Mouse (Mus musculus) CH12.LX (cell line): ENCODE data around the gene Igfbp2. TPM values are rescaled to one million over a fixed set of nuclear protein-coding genes. Genes with fewer than 3 reads are reported as not detected.

Experiments
- DNase-seq: peaks from one replicate; pipeline ENCODE4 v3.0.0-alpha.2; 2013; ENCODE audit errors: extremely low read depth
- H3K27ac ChIP-seq: 2 replicates; pipeline ENCODE4 v1.5.1; 2012; ENCODE audit warnings: low read depth, mild to moderate bottlenecking, control low read depth, moderate library complexity; ENCODE audit not compliant: insufficient read depth
- H3K27me3 ChIP-seq: replicated peaks from 2 replicates; pipeline ENCODE3; 2012; ENCODE audit warnings: inconsistent platforms
- H3K36me3 ChIP-seq, 2 experiments: replicated peaks in 1 of 2; 2 replicates each; pipeline versions ENCODE3 to v1.6.1; 2012; ENCODE audit warnings: inconsistent platforms in 1 of 2, low read length in 1 of 2, mild to moderate bottlenecking in 1 of 2, mixed read lengths in 1 of 2, moderate library complexity in 1 of 2; ENCODE audit not compliant: control insufficient read depth in 1 of 2, insufficient read depth in 1 of 2
- H3K4me1 ChIP-seq, 2 experiments: 2 replicates each; pipeline ENCODE4 v1.6.1; 2012; ENCODE audit warnings: inconsistent platforms in 1 of 2, moderate library complexity in 1 of 2; ENCODE audit not compliant: insufficient read depth in 2 of 2, control insufficient read depth in 1 of 2
- H3K4me2 ChIP-seq: 2 replicates; pipeline ENCODE4 v1.6.1; 2012; ENCODE audit warnings: low read depth, mild to moderate bottlenecking, control low read depth; ENCODE audit not compliant: poor library complexity, insufficient read depth, severe bottlenecking
- H3K4me3 ChIP-seq, 3 experiments: fragments of 150-350 bp in 1 of 3; sonication (generic) in 1 of 3; replicated peaks in 1 of 3; 2 replicates each; pipeline versions ENCODE3 to v1.5.1; 2011 to 2012; ENCODE audit warnings: low read depth in 2 of 3, low read length in 2 of 3, mild to moderate bottlenecking in 2 of 3, moderate library complexity in 2 of 3, control low read depth in 1 of 3, improper control_type of control experiment in 1 of 3, inconsistent platforms in 1 of 3, mixed read lengths in 1 of 3; ENCODE audit not compliant: poor library complexity in 1 of 3
- H3K79me2 ChIP-seq: replicated peaks from 2 replicates; pipeline ENCODE4 v1.6.1; 2012; ENCODE audit warnings: mild to moderate bottlenecking, moderate library complexity; ENCODE audit not compliant: control insufficient read depth, poor library complexity, insufficient read depth, severe bottlenecking; ENCODE audit errors: extremely low read depth
- H3K9ac ChIP-seq: 2 replicates; pipeline ENCODE4 v1.6.1; 2012; ENCODE audit warnings: low read depth, mild to moderate bottlenecking, control low read depth, moderate library complexity; ENCODE audit not compliant: insufficient read depth
- H3K9me3 ChIP-seq: replicated peaks from 2 replicates; pipeline ENCODE3; 2012; ENCODE audit warnings: low read length, inconsistent platforms, mixed read lengths
- CHD1 ChIP-seq: IDR thresholded peaks from 2 replicates; pipeline ENCODE4 v1.6.1; 2012; ENCODE audit warnings: low read depth, low read length, improper control_type of control experiment, inconsistent platforms
- CHD2 ChIP-seq: IDR thresholded peaks from 2 replicates; pipeline ENCODE4 v1.6.1; 2011; ENCODE audit warnings: low read length, improper control_type of control experiment
- CTCF ChIP-seq, 2 experiments: IDR thresholded peaks in 1 of 2; conservative IDR thresholded peaks in 1 of 2; 2 replicates each; pipeline ENCODE4 v1.5.1; 2011 to 2012; ENCODE audit warnings: low read depth in 2 of 2, low read length in 2 of 2, improper control_type of control experiment in 1 of 2, inconsistent platforms in 1 of 2, mild to moderate bottlenecking in 1 of 2, moderate library complexity in 1 of 2
- E2F4 ChIP-seq: IDR thresholded peaks from 2 replicates; pipeline ENCODE4 v1.6.1; 2011; ENCODE audit warnings: low read depth, low read length, improper control_type of control experiment; ENCODE audit not compliant: insufficient replicate concordance
- ELF1 ChIP-seq: IDR thresholded peaks from 2 replicates; pipeline ENCODE4 v1.6.1; 2014; ENCODE audit warnings: low read depth, mild to moderate bottlenecking, inconsistent platforms, low read length, improper control_type of control experiment
- EP300 ChIP-seq: IDR thresholded peaks from 2 replicates; pipeline ENCODE4 v1.6.1; 2011; ENCODE audit warnings: low read length, improper control_type of control experiment
- ETS1 ChIP-seq: conservative IDR thresholded peaks from 2 replicates; pipeline ENCODE4 v1.6.1; 2012; ENCODE audit warnings: low read depth, mild to moderate bottlenecking, inconsistent platforms, low read length, improper control_type of control experiment, moderate library complexity
- GABPA ChIP-seq: IDR thresholded peaks from 2 replicates; pipeline ENCODE4 v1.6.1; 2012; ENCODE audit warnings: low read depth, low read length, improper control_type of control experiment, inconsistent platforms; ENCODE audit not compliant: insufficient replicate concordance
- HCFC1 ChIP-seq: IDR thresholded peaks from 2 replicates; pipeline ENCODE4 v1.6.1; 2012; ENCODE audit warnings: low read depth, mild to moderate bottlenecking, inconsistent platforms, low read length, improper control_type of control experiment
- IRF4 ChIP-seq: IDR thresholded peaks from 2 replicates; pipeline ENCODE4 v1.6.1; 2014; ENCODE audit warnings: low read depth, mild to moderate bottlenecking, inconsistent platforms, low read length, improper control_type of control experiment
- JUN ChIP-seq: IDR thresholded peaks from 2 replicates; pipeline ENCODE4 v1.6.1; 2011; ENCODE audit warnings: low read depth, mild to moderate bottlenecking, low read length, improper control_type of control experiment, moderate library complexity; ENCODE audit not compliant: insufficient read depth
- JUND ChIP-seq: conservative IDR thresholded peaks from 2 replicates; pipeline ENCODE4 v1.6.1; 2011; ENCODE audit warnings: low read depth, low read length, improper control_type of control experiment
- KAT2A ChIP-seq: IDR thresholded peaks from 2 replicates; pipeline ENCODE4 v1.6.1; 2012; ENCODE audit warnings: low read length, improper control_type of control experiment, inconsistent platforms; ENCODE audit not compliant: insufficient replicate concordance
- MAFK ChIP-seq: IDR thresholded peaks from 2 replicates; pipeline ENCODE4 v1.6.1; 2011; ENCODE audit warnings: low read length, improper control_type of control experiment; ENCODE audit not compliant: insufficient replicate concordance
- MAX ChIP-seq: IDR thresholded peaks from 2 replicates; pipeline ENCODE4 v1.6.1; 2011; ENCODE audit warnings: low read length, improper control_type of control experiment
- MAZ ChIP-seq: IDR thresholded peaks from 2 replicates; pipeline ENCODE4 v1.6.1; 2012; ENCODE audit warnings: low read depth, mild to moderate bottlenecking, inconsistent platforms, low read length, improper control_type of control experiment, moderate library complexity
- MXI1 ChIP-seq: IDR thresholded peaks from 2 replicates; pipeline ENCODE4 v1.6.1; 2011; ENCODE audit warnings: mild to moderate bottlenecking, low read depth, low read length, improper control_type of control experiment
- MYC ChIP-seq: IDR thresholded peaks from 2 replicates; pipeline ENCODE4 v1.6.1; 2011; ENCODE audit warnings: low read depth, mild to moderate bottlenecking, improper control_type of control experiment, low read length
- NELFE ChIP-seq: IDR thresholded peaks from 2 replicates; pipeline ENCODE4 v1.6.1; 2011; ENCODE audit warnings: low read depth, low read length, improper control_type of control experiment
- PAX5 ChIP-seq: IDR thresholded peaks from 2 replicates; pipeline ENCODE4 v1.6.1; 2012; ENCODE audit warnings: low read length, inconsistent platforms, mixed read lengths
- POLR2A ChIP-seq: IDR thresholded peaks from 2 replicates; pipeline ENCODE4 v1.6.1; 2011; ENCODE audit warnings: low read depth, mild to moderate bottlenecking, improper control_type of control experiment, low read length
- POLR2AphosphoS2 ChIP-seq: IDR thresholded peaks from 2 replicates; pipeline ENCODE4 v1.6.1; 2011; ENCODE audit warnings: low read depth, low read length, improper control_type of control experiment
- RAD21 ChIP-seq: IDR thresholded peaks from 2 replicates; pipeline ENCODE4 v1.6.1; 2011; ENCODE audit warnings: low read depth, mild to moderate bottlenecking, low read length, improper control_type of control experiment, moderate library complexity
- RCOR1 ChIP-seq: conservative IDR thresholded peaks from 2 replicates; pipeline ENCODE4 v1.6.1; 2012; ENCODE audit warnings: low read depth, mild to moderate bottlenecking, inconsistent platforms, low read length, improper control_type of control experiment
- SIN3A ChIP-seq: IDR thresholded peaks from 2 replicates; pipeline ENCODE4 v1.6.1; 2012; ENCODE audit warnings: low read length, improper control_type of control experiment, inconsistent platforms
- SMC3 ChIP-seq: IDR thresholded peaks from 2 replicates; pipeline ENCODE4 v1.6.1; 2011; ENCODE audit warnings: low read depth, low read length, improper control_type of control experiment
- TCF12 ChIP-seq: IDR thresholded peaks from 2 replicates; pipeline ENCODE4 v1.6.1; 2014; ENCODE audit warnings: low read depth, mild to moderate bottlenecking, inconsistent platforms, low read length, improper control_type of control experiment
- UBTF ChIP-seq: IDR thresholded peaks from 2 replicates; pipeline ENCODE4 v1.6.1; 2012; ENCODE audit warnings: low read depth, mild to moderate bottlenecking, inconsistent platforms, low read length, improper control_type of control experiment, moderate library complexity
- USF1 ChIP-seq: IDR thresholded peaks from 2 replicates; pipeline ENCODE4 v1.6.1; 2014; ENCODE audit warnings: low read depth, mild to moderate bottlenecking, inconsistent platforms, low read length, improper control_type of control experiment
- USF2 ChIP-seq: conservative IDR thresholded peaks from 2 replicates; pipeline ENCODE4 v1.6.1; 2011; ENCODE audit warnings: low read depth, low read length, improper control_type of control experiment
- ZC3H11A ChIP-seq: IDR thresholded peaks from 2 replicates; pipeline ENCODE4 v1.6.1; 2012; ENCODE audit warnings: low read depth, mild to moderate bottlenecking, inconsistent platforms, low read length, improper control_type of control experiment
- ZKSCAN1 ChIP-seq: IDR thresholded peaks from 2 replicates; pipeline ENCODE4 v1.6.1; 2012; ENCODE audit warnings: low read depth, inconsistent platforms, low read length, improper control_type of control experiment, borderline replicate concordance
- ZMIZ1 ChIP-seq: IDR thresholded peaks from 2 replicates; pipeline ENCODE4 v1.6.1; 2012; ENCODE audit warnings: low read depth, mild to moderate bottlenecking, inconsistent platforms, low read length, improper control_type of control experiment
- ZNF384 ChIP-seq: IDR thresholded peaks from 2 replicates; pipeline ENCODE4 v1.6.1; 2012; ENCODE audit warnings: low read depth, low read length, improper control_type of control experiment, inconsistent platforms
- dilution Hi-C: fragments of 300-500 bp; cut with MboI; formaldehyde crosslinking; loops from 2 replicates; pipeline ENCODE4 v1.14.3; 2020; ENCODE audit warnings: low sequenced_read_pairs; ENCODE audit not compliant: extremely low pct_unique_long_range_greater_than_20kb, extremely low pct_ligation_motif_present
- in situ Hi-C: fragments of 300-500 bp; cut with MboI; formaldehyde crosslinking; loops from 3 replicates; pipeline ENCODE4 v1.14.3; 2019; ENCODE audit warnings: low sequenced_read_pairs, low pct_ligation_motif_present, low pct_unique_long_range_greater_than_20kb, mixed read lengths
- polyA plus RNA-seq: library from polyadenylated mRNA; unstranded; fragments of >175 nt; gene quantifications from 2 replicates; pipeline ENCODE4 v1.2.1, GENCODE M21; 2012; ENCODE audit warnings: low read depth; ENCODE audit not compliant: insufficient read length
- total RNA-seq, 2 experiments: library from RNA; depleted of rRNA; stranded (reverse); fragments of 300-350 nt in 1 of 2; fragments of >200 nt in 1 of 2; gene quantifications; 2 replicates each; pipeline ENCODE4 v1.2.3; 2012 to 2014

Igfbp2 gene
- total and polyA plus RNA-seq, 3 experiments, result 294 to 662 (median 350) TPM

GRCm38 (mm10) chr1:72842666-72843459 lies 18.6 kb downstream of the Igfbp2 start (continued):
- TF ChIP-seq ELF1 (peak; percentile 62), ZMIZ1 (no peak), RCOR1 (peak; percentile 72; the same call in 1 of the 2 replicates), USF2 (0 out of 2 replicates have a peak, but pooled peaks have one; percentile 17), POLR2AphosphoS2 (no peak), NELFE (no peak), MAZ (0 out of 2 replicates have a peak, but pooled peaks have one; percentile 11), SIN3A (peak; percentile 75), MAX (peak; percentile 83), JUN (peak; percentile 80), POLR2A (peak; percentile 59), HCFC1 (peak; percentile 35), USF1 (peak; percentile 41), ZKSCAN1 (no peak)

GRCm38 (mm10) chr1:72844675-72845074 lies 20.4 kb downstream of the Igfbp2 start:
- no peak overlapping the region for H3K9ac ChIP-seq
- H3K27ac ChIP-seq, result peak overlapping the region; percentile 36
- in situ Hi-C loops, result loop anchor here (5.0 to 25.0 kb wide), 3 partner anchors 127 to 540 kb away; partner anchors contain the start of gene Xrcc5
- no peaks in the 10 kb centered on the region for H3K9me3 ChIP-seq
- H3K79me2 ChIP-seq, result peaks cover 11% of the 10 kb centered on the region; the same call in 1 of the 2 replicates
- H3K4me1 ChIP-seq, result peaks cover 28 to 77% of the 10 kb centered on the region in 2 experiments
- no peaks in the 10 kb centered on the region for H3K27me3 ChIP-seq
- peaks cover 30 to 58% of the 10 kb centered on the region in 2 experiments for H3K36me3 ChIP-seq
- dilution Hi-C loops, result no loop called here
- H3K4me2 ChIP-seq, result no peak overlapping the region
- no peak overlapping the region for H3K4me3 ChIP-seq
- DNase-seq, result no peak
- TF ChIP-seq KAT2A, result no peak
- no peak for TF ChIP-seq MAFK
- TF ChIP-seq EP300, result peak; percentile 75
- TF ChIP-seq MXI1, result peak; percentile 64; the same call in 1 of the 2 replicates
- TF ChIP-seq SIN3A, result peak; percentile 62
- no peak for TF ChIP-seq USF1
- peak; percentile 52; the same call in 1 of the 2 replicates for TF ChIP-seq CHD2
- TF ChIP-seq NELFE, result no peak
- peak; percentile 37; the same call in 1 of the 2 replicates for TF ChIP-seq TCF12
- TF ChIP-seq MYC, result peak; percentile 92
- no peak for TF ChIP-seq SMC3
- TF ChIP-seq JUN, result peak; percentile 70
- peak; percentile 86 for TF ChIP-seq MAX
- TF ChIP-seq HCFC1, result no peak
- TF ChIP-seq ZKSCAN1, result no peak
- TF ChIP-seq ZC3H11A, result no peak
- TF ChIP-seq E2F4, result no peak
- no peak for TF ChIP-seq ZNF384
- no peak for TF ChIP-seq UBTF
- TF ChIP-seq ZMIZ1, result no peak
- TF ChIP-seq CTCF (conservative IDR thresholded peaks at IDR 0.05 in 1 of 2, IDR thresholded peaks at IDR 0.05 in 1 of 2; ENCODE audit: low read depth in 2 of 2, low read length in 2 of 2), result no peak
- TF ChIP-seq ETS1, result peak; percentile 31; the same call in 1 of the 2 replicates
- TF ChIP-seq JUND, result peak; percentile 90
- no peak for TF ChIP-seq RAD21
- TF ChIP-seq PAX5, result no peak
- TF ChIP-seq POLR2AphosphoS2, result no peak; the same call in 1 of the 2 replicates
- TF ChIP-seq USF2, result no peak
- TF ChIP-seq GABPA, result no peak
- 0 out of 2 replicates have a peak, but pooled peaks have one; percentile 41 for TF ChIP-seq CHD1
- TF ChIP-seq IRF4, result peak; percentile 97
- no peak for TF ChIP-seq MAZ
